ENCODE assay signal across 28 mouse cellular contexts in the genomic region with DNA sequence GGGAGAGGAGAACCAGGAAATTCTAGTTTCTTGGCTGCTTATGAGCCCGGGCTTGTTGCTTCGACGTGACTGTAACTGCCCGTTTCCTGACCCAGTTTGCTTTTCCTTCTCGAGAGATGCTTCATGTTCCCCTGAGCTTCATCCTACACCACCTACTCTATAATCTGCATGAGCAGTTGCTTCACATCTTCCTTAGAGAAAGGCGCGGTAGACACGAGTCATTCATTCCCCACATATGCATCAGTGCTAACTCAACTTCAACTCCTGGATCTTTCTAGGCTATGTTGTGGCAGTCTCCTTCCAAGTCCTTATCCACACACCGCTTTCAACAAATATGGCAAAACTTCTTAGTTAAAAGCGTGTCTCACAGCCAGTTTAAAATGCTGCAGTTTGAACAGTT.
"Had no signal": no experiment of that assay in that cellular context is flagged by ENCODE, and none has a peak within 500 bp of the region (broad histone marks: within the 10 kb centered on the region; RNA-seq: fewer than 3 reads in every experiment).

No protein-coding gene starts in this region.

- H3K9ac ChIP-seq: heart, embryonic 12.5 days; hindbrain, embryonic 12.5 days; hindbrain, embryonic 14.5 days; intestine, embryonic 15.5 days; limb, embryonic 12.5 days; liver, embryonic 13.5 days; liver, embryonic 15.5 days had no signal

- H3K27ac ChIP-seq: gastrocnemius, adult 2 months; heart, embryonic 10.5 days; hindbrain, embryonic 10.5 days; hindbrain, embryonic 12.5 days; hindbrain, embryonic 14.5 days; intestine, embryonic 15.5 days; layer of hippocampus, adult 2 months; left cerebral cortex, adult 2 months; limb, embryonic 10.5 days; limb, embryonic 12.5 days; liver, embryonic 13.5 days; liver, embryonic 15.5 days had no signal

- H3K4me1 ChIP-seq: hindbrain, embryonic 10.5 days; hindbrain, embryonic 12.5 days; liver, embryonic 13.5 days; liver, embryonic 15.5 days had no signal

- ATAC-seq: hindbrain, embryonic 16.5 days; inflammation-experienced regulatory T-cells, adult 6 months; intestine, embryonic 15.5 days; intestine, postnatal 0 days had no signal

- H3K4me3 ChIP-seq: gastrocnemius, adult 2 months; heart, embryonic 10.5 days; heart, embryonic 12.5 days; hindbrain, embryonic 10.5 days; hindbrain, embryonic 12.5 days; intestine, embryonic 15.5 days; layer of hippocampus, adult 2 months; left cerebral cortex, adult 2 months; limb, embryonic 10.5 days; limb, embryonic 12.5 days; liver, embryonic 13.5 days; liver, embryonic 15.5 days had no signal

- H3K36me3 ChIP-seq: intestine, embryonic 15.5 days; limb, embryonic 12.5 days; liver, embryonic 13.5 days; liver, embryonic 15.5 days had no signal

- H3K27me3 ChIP-seq: heart, embryonic 12.5 days; hindbrain, embryonic 12.5 days; intestine, embryonic 15.5 days; limb, embryonic 12.5 days; liver, embryonic 13.5 days; liver, embryonic 15.5 days had no signal

- H3K4me2 ChIP-seq: heart, embryonic 12.5 days; hindbrain, embryonic 12.5 days; hindbrain, embryonic 14.5 days; intestine, embryonic 15.5 days; limb, embryonic 12.5 days; liver, embryonic 11.5 days; liver, embryonic 13.5 days; liver, embryonic 15.5 days had no signal

- DNase-seq: gastrocnemius, adult 2 months; gastrocnemius, postnatal 10 days; gastrocnemius, postnatal 25 days; heart, adult 18-20 months; heart, postnatal 10 days; heart, postnatal 4 days; kidney, adult 18-20 months; kidney, adult 8-10 months; kidney, postnatal 10 days; kidney, postnatal 25 days; kidney, postnatal 4 days; liver; liver, embryonic 13.5 days had no signal

- H3K9me3 ChIP-seq: heart, embryonic 10.5 days; heart, embryonic 12.5 days; hindbrain, embryonic 10.5 days; hindbrain, embryonic 12.5 days; intestine, embryonic 15.5 days; limb, embryonic 10.5 days; limb, embryonic 12.5 days; liver, embryonic 13.5 days; liver, embryonic 15.5 days had no signal
